ENCODE assay signal across 8 mouse cellular contexts in the genomic region with DNA sequence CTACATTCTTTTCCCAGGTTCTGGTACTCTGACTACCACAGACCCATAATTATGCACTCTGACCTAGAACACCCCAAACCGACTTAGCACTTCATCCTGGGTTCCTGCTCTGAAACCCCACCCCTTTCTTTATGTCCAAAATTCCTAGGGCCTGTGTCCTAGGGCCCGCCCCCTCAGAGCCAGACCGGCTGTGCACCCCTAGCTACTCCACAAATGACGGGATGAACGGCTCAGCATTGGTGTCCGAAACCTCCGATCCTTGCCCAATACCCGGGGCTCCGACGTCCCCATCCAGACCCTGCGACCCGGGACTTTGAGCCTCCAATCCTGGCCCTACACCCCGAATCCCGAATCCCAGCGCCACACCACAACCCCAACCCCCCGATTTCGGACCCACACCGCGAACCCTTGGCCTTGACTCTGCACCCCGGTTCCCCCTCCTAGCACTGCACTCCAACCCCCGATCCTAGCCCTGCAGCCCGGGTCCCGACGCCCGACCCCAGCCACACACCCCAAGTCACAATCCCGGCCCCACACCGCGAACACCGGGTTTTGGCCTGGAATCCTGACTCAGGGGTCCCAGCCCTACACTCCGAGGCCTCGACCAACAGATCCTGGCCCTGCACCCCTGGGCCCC. TPM values are rescaled to one million over a fixed set of nuclear protein-coding genes. Genes with fewer than 3 reads are reported as not detected.
A peak's percentile ranks its signal among the peaks of the same experiment; 100 is the strongest.
DNase-seq lines count a peak whose midpoint lies in the region; ATAC-seq and TF ChIP-seq lines count a peak whose summit lies in the region.

No protein-coding gene starts in this region.

- no peak for TF ChIP-seq POLR2A in testis, adult 2 months (IDR thresholded peaks at IDR 0.05; ENCODE audit: control insufficient read depth, low read depth, low read length)

- DNase-seq in adrenal gland, adult 2 months: peak; percentile 34
- DNase-seq in adrenal gland, adult 18-20 months (ENCODE audit: low spot score in 2 of 2): no peak
- DNase-seq in testis, postnatal 14 days (ENCODE audit: low spot score): no peak
- DNase-seq in hindbrain, postnatal 0 days (ENCODE audit: low spot score): peak; percentile 12
- peak; percentile 26 to 39 for DNase-seq in lung, postnatal 4 days
- DNase-seq in right cerebral cortex, adult 18-20 months: no peak
- DNase-seq in left cerebral cortex, adult 9 months (ENCODE audit: low spot score in 2 of 2): no peak

- H3K4me3 ChIP-seq in testis, adult 2 months (ENCODE audit: control insufficient read depth, low read depth, low read length): peak overlapping the region; percentile 96
- peak overlapping the region; percentile 93 for H3K4me3 ChIP-seq in hindbrain, postnatal 0 days (ENCODE audit: low read length)

- 2% methylated on average over 31 of the region's 31 CpGs for WGBS in hindbrain, postnatal 0 days

- no peaks in the 10 kb centered on the region for H3K36me3 ChIP-seq in testis, adult 2 months (ENCODE audit: control insufficient read depth, insufficient read depth, low read length)
- no peaks in the 10 kb centered on the region for H3K36me3 ChIP-seq in hindbrain, postnatal 0 days (ENCODE audit: insufficient read depth, low read length)

- H3K4me1 ChIP-seq in testis, adult 2 months (ENCODE audit: control insufficient read depth, insufficient read depth, low read length): peaks cover 13% of the 10 kb centered on the region
- H3K4me1 ChIP-seq in hindbrain, postnatal 0 days (ENCODE audit: insufficient read depth, low read length): peaks cover 11% of the 10 kb centered on the region

- H3K9me3 ChIP-seq in hindbrain, postnatal 0 days (ENCODE audit: low read length): no peaks in the 10 kb centered on the region

- peak overlapping the region; percentile 95 for H3K9ac ChIP-seq in hindbrain, postnatal 0 days (replicated peaks; ENCODE audit: low read length)

- no peaks in the 10 kb centered on the region for H3K27me3 ChIP-seq in testis, adult 2 months (ENCODE audit: control insufficient read depth, insufficient read depth, low read length)
- no peaks in the 10 kb centered on the region for H3K27me3 ChIP-seq in hindbrain, postnatal 0 days (ENCODE audit: insufficient read depth, low read length)

- no peak for TF ChIP-seq CTCF in testis, adult 2 months (IDR thresholded peaks at IDR 0.05; ENCODE audit: control insufficient read depth, insufficient read depth, insufficient replicate concordance, low read depth, low read length)
- TF ChIP-seq CTCF in hindbrain, postnatal 0 days (IDR thresholded peaks at IDR 0.05; ENCODE audit: low read depth): no peak

- H3K27ac ChIP-seq in testis, adult 2 months (ENCODE audit: control insufficient read depth, insufficient read depth, low read depth, low read length): peak overlapping the region; percentile 19
- peak overlapping the region; percentile 90 for H3K27ac ChIP-seq in hindbrain, postnatal 0 days

- ATAC-seq in hindbrain, postnatal 0 days: peak; percentile 2; the same call in 1 of the 2 replicates

- H3K4me2 ChIP-seq in hindbrain, postnatal 0 days (ENCODE audit: low read depth, low read length): peak overlapping the region; percentile 80

RNA-seq across cellular contexts. Expression of gene Cttn, which starts 0.8 kb away (rescaled TPM):
- total RNA-seq in adrenal gland, adult 2 months (2021): 100 to 1,000 TPM; 240 to 283 TPM
- polyA plus RNA-seq in adrenal gland, adult 2 months (2012; rRNA removed): 102 and 130 TPM in 2 replicates
- 100 to 1,000 TPM; 168 to 229 TPM for total RNA-seq in adrenal gland, adult 18-20 months (2021)
- 30.7 and 33.3 TPM in 2 replicates for polyA plus RNA-seq in testis, adult 2 months (2012; rRNA removed)
- total RNA-seq in hindbrain, postnatal 0 days (2014; rRNA removed): 120 TPM in 2 replicates
- 154 and 157 TPM in 2 replicates for polyA plus RNA-seq in hindbrain, postnatal 0 days (2015; fragmentation: Nextera tagmentation; extraction: Ambion mirVana)

Comparison
In these comparisons a context has a peak if more than half of its experiments do, and no peak if none do; other contexts are left out.
1. DNase-seq: peak in adrenal gland, adult 2 months (single experiment), hindbrain, postnatal 0 days (single experiment) and lung, postnatal 4 days (2 of 2); none in adrenal gland, adult 18-20 months (0 of 2), testis, postnatal 14 days (single experiment), right cerebral cortex, adult 18-20 months (single experiment) and left cerebral cortex, adult 9 months (0 of 2).